Mouse (Mus musculus): ENCODE measurements at regions not wholly inside any gene's neighbourhood (a gene's known extent, or its start where the extent isn't known, plus 50 kb on each side); places are given as distances from the start of the nearest gene placed in this dataset.

DNA sequence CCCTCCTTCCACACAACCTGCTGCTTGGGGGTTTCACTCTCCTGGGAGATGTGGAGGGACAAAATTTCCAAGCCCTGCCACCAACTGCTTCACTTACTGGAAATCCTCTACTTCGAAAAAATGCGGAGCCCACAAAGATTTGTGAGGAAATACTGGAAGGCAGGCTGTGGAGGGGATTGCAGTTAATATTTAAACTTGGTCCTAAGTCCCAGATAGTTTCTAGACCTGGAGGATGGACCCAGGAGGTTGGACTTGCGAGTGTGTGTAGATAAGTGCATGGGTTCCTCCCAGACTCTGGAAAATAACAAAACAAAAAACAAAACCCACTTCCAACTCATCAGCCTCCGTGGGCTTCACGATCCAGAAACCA lies 79.0 kb downstream of the Teddm3 start:
- no peak for TF ChIP-seq GATA1 (IDR thresholded peaks at IDR 0.05; ENCODE audit: low read length)

DNA sequence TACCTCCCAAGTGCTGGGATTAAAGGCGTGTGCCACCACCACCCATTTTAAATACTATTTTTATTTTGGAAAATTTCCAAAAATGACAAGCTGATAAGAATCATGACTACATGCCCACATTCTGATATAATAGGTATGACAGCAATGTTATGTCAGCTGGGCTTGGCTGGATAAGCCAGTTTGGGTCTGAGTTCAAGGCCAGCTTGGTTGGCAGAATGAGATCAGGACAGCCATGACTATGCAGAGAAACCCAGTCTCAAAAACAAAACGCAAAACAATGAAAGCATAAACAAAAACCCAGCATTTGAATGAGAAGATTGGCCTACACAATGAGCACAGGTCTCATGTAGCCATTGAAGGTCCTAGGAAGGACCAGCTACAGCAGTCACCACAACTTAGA lies 93.6 kb downstream of the Teddm3 start:
- no peak for TF ChIP-seq GATA1 (IDR thresholded peaks at IDR 0.05; ENCODE audit: low read length)

DNA sequence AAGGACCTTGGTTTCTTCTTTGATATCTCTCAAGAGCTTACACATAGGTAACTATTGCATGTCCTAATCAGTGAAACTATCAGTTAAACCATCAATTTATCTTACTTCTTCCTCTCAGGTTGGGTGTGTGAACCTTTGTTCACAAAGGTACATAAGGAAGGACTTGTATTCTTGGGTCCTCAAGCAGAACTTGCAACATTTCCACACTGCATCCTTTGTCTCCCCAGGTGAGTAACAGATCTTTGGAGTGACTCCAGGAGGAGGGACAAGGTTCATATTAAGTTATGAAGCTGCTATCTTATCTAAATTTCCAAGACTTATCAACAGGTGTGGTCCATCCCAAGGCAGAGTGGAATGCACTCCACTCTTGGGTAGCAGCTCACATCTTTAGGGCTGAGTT lies 99.0 kb downstream of the Teddm3 start:
- TF ChIP-seq GATA1 (IDR thresholded peaks at IDR 0.05; ENCODE audit: low read length): no peak

GRCm38 (mm10) chr16:21004871-21005270 lies 148.9 kb downstream of the Teddm3 start:
- TF ChIP-seq GATA1 (IDR thresholded peaks at IDR 0.05; ENCODE audit: low read length): no peak

DNA sequence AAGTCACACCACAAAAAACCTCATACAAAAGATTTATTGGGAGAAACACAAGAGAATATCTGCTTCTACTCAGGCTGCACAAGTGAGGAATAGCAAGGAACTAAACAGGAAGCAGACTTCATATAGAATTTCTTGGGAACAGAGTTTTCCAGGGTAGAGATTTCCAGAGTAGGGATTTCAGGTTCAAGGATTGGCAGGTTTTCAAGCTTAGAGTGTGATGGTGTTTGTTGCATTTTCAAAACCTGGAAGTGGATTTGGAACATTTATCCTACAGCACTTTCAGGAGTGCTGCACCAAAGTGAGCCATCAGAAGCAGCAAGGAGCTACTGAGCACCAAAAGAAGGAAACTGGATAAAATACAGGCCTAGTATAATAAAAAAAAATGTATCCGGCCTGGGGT lies 152.7 kb downstream of the Teddm3 start:
- TF ChIP-seq GATA1 (IDR thresholded peaks at IDR 0.05; ENCODE audit: low read length): no peak

DNA sequence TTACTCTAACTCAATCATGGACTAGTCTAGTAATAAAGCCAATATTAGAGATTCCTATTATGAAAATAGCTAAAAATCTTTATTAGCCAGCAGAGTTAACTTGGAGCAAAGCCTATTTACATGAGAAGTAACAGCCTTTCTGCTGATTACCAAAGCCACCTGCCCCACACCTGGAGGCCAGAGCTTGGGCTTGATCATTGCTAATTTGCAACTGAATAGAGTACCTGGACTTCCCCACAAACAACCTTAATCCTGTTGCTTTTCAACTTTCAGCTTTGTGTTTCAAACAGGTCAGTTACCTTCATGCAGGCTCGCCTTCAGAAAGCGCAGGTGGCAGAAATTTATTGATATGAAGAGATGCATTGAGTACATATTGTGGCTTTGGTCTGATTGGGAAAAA lies 163.3 kb downstream of the Teddm3 start:
- TF ChIP-seq GATA1 (IDR thresholded peaks at IDR 0.05; ENCODE audit: low read length): no peak

- TF ChIP-seq GATA1 (IDR thresholded peaks at IDR 0.05; ENCODE audit: low read length): no peak
Observed at GRCm38 (mm10) chr16:20975406-20975805, 178.4 kb downstream of the Teddm3 start.

DNA sequence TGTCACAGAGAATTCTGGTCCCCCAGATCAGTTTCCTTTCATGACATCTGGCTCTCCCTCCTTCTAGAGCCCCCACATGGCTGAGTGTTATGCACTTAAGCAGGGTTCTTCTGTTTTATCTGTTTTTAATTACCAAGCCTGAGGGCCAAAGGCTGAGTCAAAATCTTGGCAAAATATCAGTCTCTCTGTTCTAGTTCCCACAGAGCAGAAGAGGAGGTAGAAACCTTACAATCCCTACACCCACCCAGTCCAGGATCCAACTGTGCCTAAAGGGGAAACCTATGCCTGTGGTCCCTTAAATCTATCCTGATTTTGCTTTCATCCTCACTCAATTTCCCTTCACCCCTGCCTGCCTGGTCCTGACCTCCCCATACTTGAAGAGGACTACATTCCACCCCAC lies 181.4 kb downstream of the Teddm3 start:
- no peak for TF ChIP-seq GATA1 (IDR thresholded peaks at IDR 0.05; ENCODE audit: low read length)

GRCm38 (mm10) chr16:20958905-20959304 lies 194.9 kb downstream of the Teddm3 start:
- TF ChIP-seq GATA1 (IDR thresholded peaks at IDR 0.05; ENCODE audit: low read length): no peak

DNA sequence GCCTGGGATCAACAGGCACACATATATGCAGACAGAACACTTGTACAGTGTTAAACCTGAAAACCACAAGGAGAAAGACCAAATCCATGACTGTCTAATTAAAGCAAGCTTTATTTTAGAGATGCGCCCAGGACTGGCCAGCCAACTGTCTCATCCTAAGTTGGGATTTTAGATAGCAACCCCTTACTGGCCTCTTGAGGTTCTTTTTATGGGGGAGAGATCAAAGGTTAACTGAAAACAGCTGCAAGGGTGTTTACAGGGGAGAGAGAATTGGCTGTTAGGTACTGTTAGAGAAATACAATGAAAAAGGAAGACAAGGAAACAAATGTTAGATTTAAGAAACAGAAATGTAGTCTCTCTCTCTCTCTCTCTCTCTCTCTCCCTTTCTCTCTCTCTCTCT lies 202.4 kb upstream of the Thpo start:
- TF ChIP-seq GATA1 (IDR thresholded peaks at IDR 0.05; ENCODE audit: low read length): no peak

DNA sequence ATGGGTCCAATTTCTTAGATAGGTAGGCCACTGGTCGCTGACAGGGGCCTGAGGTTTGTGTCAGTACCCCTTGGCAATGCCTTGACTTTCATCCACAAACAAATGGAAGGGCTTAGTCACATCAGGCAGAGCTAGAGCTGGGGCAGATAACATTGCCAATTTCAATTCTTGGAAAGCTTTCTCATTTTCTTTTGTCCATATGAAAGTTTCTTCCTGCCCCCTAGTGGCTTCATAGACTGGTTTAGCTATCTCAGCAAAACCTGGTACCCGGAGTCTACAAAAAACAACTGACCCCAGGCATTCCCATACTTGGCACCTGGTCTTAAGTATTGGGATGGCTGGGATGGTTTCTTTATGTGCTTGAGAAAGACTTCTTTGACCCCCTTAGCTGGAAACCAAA lies 161.4 kb upstream of the Thpo start:
- TF ChIP-seq GATA1 (IDR thresholded peaks at IDR 0.05; ENCODE audit: low read length): no peak

- TF ChIP-seq GATA1 (IDR thresholded peaks at IDR 0.05; ENCODE audit: low read length): no peak
Observed at GRCm38 (mm10) chr16:20871726-20872125, 137.4 kb upstream of the Thpo start.

DNA sequence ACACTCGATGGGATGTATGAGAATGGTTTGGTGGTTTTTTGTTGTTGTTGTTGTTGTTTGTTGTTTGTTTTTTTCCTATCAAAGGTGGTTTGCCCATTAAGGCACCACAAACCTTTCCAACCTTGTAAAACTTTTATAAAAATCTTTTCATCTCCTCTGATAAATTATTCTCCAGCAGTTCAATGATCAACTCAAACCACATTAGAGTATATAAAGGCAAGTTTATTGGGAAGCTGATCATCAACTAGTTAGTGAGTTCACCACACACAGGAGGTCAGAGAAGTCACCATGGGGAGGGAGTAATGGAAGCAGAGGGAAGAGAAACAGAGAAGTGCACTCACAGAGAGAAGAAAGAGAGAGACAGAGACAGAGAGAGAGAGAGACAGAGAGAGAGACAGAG lies 132.5 kb upstream of the Thpo start:
- TF ChIP-seq GATA1 (IDR thresholded peaks at IDR 0.05; ENCODE audit: low read length): no peak

GRCm38 (mm10) chr16:20861256-20861655 lies 126.9 kb upstream of the Thpo start:
- TF ChIP-seq GATA1 (IDR thresholded peaks at IDR 0.05; ENCODE audit: low read length): no peak

DNA sequence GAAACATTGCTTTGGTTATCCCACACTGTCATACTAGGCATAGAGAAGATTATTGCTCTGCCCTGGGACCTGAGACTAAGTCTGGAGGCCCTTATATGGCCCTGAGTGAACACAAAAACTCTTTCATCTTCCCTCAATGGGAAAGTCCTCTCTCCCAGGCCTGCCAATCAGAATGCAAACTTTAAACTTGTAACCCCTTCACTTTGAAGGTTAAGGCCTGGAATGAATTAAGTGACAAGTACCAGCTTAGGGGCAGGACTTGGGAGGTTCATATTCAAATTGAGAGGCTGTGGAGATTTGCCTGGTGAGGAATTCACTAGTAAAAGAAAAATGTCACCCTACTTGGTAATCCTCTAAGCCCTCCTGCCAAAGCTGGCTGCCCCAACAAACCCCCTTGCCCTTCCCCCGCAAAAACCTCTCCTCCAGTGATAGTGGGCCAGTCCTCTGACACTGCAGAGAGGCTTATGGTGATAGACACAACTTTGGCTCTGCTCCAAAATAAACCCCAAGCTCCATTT lies 120.4 kb upstream of the Thpo start:
- no peak for TF ChIP-seq GATA1 (IDR thresholded peaks at IDR 0.05; ENCODE audit: low read length)

- no peak for TF ChIP-seq GATA1 (IDR thresholded peaks at IDR 0.05; ENCODE audit: low read length)
Observed at GRCm38 (mm10) chr16:20838151-20838550, 103.8 kb upstream of the Thpo start.

DNA sequence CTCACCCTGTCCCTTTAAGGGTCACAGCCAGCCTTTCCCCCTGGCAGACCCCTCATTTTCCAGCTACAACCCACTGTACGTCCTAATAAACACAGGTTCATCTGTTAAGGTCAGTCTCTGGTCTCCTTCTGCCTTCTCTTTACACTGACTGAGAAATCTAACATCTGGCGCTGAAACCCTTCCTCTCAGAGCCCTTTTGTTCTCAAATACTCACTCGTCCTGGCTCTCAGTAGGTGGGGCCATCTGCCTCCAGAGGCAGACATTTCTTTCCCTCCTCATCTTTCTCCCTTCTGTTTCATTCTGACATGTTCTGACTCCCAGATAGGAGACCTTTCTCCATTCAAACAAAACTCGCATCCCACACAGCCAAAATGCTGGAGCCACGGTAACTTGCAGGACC lies 102.6 kb upstream of the Thpo start:
- no peak for TF ChIP-seq GATA1 (IDR thresholded peaks at IDR 0.05; ENCODE audit: low read length)

DNA sequence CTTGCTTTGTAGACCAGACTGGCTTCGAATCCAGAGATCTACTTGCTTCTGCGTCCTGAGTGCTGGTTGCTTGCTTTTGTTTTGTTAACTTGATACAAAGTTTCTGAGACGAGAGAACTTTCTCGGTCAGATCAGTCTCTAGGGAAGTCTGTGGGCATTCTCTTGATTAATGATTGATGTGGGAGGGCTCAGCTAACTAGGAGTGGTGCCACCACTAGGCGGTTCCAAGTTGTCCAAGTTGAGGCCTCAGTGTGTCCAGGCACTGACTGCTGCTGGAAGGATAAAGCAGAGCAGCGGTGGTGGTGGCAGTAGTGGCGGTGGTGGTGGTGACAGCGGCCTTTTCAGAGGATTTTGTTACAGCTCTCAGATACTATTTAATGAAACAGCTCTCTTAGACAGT lies 99.0 kb upstream of the Thpo start:
- no peak for TF ChIP-seq GATA1 (IDR thresholded peaks at IDR 0.05; ENCODE audit: low read length)
